Mouse (Mus musculus): ENCODE results near the gene Mycn. TPM values are rescaled to one million over a fixed set of nuclear protein-coding genes. Genes with fewer than 3 reads are reported as not detected.

Mycn gene
- polyA plus RNA-seq, 1 experiment from 2014 or later: 57.3 TPM

GRCm38 (mm10) chr12:12920166-12921157 lies 21.3 kb downstream of the Mycn start:
- H3K27me3 ChIP-seq: no peaks in the 10 kb centered on the region
- no peaks in the 10 kb centered on the region for H3K9me3 ChIP-seq
- H3K4me2 ChIP-seq: no peak overlapping the region
- ATAC-seq (ENCODE audit: borderline replicate concordance, extremely low read depth, low FRiP score, low TSS enrichment): no peak
- H3K9ac ChIP-seq: no peak overlapping the region
- H3K27ac ChIP-seq: no peak overlapping the region
- H3K4me3 ChIP-seq: no peak overlapping the region
- H3K4me1 ChIP-seq: peaks cover 15% of the 10 kb centered on the region
- WGBS: 30% methylated on average over 12 of the region's 12 CpGs
- no peaks in the 10 kb centered on the region for H3K36me3 ChIP-seq

DNA sequence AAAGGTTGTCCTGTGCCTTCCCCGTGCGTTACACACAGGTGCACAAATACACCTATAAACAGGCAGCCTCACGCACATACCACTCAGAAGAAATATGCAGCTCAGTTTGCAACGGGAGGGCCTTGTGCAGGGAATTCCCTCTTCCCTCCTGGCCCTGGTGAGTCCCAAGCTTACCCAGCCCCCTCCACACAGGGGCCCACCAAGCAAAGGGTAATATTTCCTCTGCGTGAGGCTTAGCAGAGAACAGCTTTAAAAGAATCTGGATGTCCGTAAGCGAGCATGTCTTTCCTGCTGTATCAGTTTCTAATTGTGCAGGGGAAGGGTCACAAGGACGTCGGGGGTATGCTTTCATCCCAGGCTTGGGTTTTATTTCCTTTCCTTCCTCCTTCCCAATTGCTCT lies 25.4 kb downstream of the Mycn start:
- no peaks in the 10 kb centered on the region for H3K27me3 ChIP-seq
- 29% methylated on average over 9 of the region's 9 CpGs for WGBS
- H3K4me3 ChIP-seq: no peak overlapping the region
- H3K9me3 ChIP-seq: no peaks in the 10 kb centered on the region
- H3K4me2 ChIP-seq: no peak overlapping the region
- H3K9ac ChIP-seq: no peak overlapping the region
- no peak overlapping the region for H3K27ac ChIP-seq
- no peak for ATAC-seq (ENCODE audit: borderline replicate concordance, extremely low read depth, low FRiP score, low TSS enrichment)
- no peaks in the 10 kb centered on the region for H3K36me3 ChIP-seq
- peaks cover 15% of the 10 kb centered on the region for H3K4me1 ChIP-seq

DNA sequence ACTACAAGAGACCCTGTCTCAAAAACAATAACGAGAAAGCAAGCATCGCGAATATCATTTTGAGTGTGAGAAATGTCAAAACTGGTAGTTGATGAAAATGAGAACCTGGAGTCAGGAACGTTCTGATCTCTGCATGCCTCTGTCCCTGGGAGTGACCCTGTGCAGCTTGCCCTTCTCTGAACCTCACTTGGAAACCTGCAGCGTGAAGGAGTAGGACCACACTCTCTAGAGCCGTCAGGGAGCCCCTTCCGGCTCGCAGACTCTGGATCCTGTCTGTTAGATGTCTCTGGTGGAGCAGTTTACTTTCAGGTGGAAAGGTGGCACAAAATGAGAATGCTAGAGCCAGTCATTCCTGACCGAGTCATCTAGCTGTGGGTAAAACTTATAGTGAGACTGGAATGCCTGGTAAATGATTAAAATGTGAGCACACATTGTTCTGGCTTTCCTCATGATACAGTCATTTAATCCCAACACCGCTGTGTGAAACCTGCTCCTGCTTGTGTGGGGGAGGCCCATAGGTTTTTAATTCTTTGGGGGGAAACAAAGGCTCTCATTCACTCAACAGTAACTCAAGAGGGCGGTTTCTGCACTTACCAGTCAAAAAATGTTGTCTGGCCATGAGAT lies 31.2 kb downstream of the Mycn start:
- Histone ChIP-seq H3K4me2 (0 out of 2 replicates have a peak overlapping the region, but pooled peaks have one; percentile 21), H3K4me3 (no peak overlapping the region), H3K9ac (no peak overlapping the region), H3K4me1 (peaks cover 14% of the 10 kb centered on the region), H3K9me3 (no peaks in the 10 kb centered on the region), H3K27ac (peak overlapping the region; percentile 91), H3K36me3 (no peaks in the 10 kb centered on the region), H3K27me3 (no peaks in the 10 kb centered on the region)
- WGBS: 58% methylated on average over 11 of the region's 11 CpGs
- peak; percentile 60 for ATAC-seq (ENCODE audit: borderline replicate concordance, extremely low read depth, low FRiP score, low TSS enrichment)

DNA sequence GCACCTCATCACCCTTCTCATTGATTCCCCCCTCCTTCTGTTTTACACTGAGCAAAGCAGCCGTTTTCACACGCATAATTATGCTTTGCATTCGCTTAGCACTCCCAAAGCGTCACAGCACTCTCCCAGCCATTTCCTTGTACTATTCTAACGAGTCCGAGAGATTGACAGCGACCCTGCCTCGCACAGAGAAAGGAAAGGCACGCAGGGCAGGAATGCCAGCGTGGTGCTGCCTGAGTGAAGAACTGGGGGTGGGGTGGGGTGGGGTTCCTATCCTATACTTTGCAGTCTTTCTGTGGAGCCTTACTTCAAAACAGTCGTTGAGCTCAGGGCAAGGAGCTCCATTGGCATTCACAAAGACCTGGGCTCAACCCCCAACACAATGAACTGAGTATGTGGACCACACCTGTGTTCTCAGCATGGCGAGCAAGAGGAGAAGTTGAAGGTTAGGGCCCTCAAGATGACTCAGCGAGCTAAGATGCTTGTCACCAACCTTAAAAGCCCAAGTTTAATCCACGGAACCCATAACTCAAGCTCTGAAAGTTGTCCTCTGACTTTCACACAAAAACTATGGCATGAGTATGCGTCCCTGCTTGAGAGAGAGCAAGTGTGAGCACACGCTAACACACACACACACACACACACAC lies 32.0 kb downstream of the Mycn start:
- Histone ChIP-seq H3K36me3 (no peaks in the 10 kb centered on the region), H3K9ac (no peak overlapping the region), H3K4me2 (no peak overlapping the region), H3K27ac (peak overlapping the region; percentile 91), H3K4me1 (peaks cover 20% of the 10 kb centered on the region), H3K27me3 (no peaks in the 10 kb centered on the region), H3K4me3 (no peak overlapping the region), H3K9me3 (no peaks in the 10 kb centered on the region)
- ATAC-seq (ENCODE audit: borderline replicate concordance, extremely low read depth, low FRiP score, low TSS enrichment): no peak
- 55% methylated on average over 16 of the region's 16 CpGs for WGBS

- Histone ChIP-seq H3K27ac (peak overlapping the region; percentile 78), H3K27me3 (no peaks in the 10 kb centered on the region; the same call in 1 of the 2 replicates), H3K9ac (no peak overlapping the region), H3K4me2 (no peak overlapping the region), H3K9me3 (no peaks in the 10 kb centered on the region), H3K4me3 (no peak overlapping the region), H3K4me1 (peaks cover 32% of the 10 kb centered on the region), H3K36me3 (no peaks in the 10 kb centered on the region)
- WGBS: 19% methylated on average over 6 of the region's 6 CpGs
- no peak for ATAC-seq (ENCODE audit: borderline replicate concordance, extremely low read depth, low FRiP score, low TSS enrichment)
Observed at GRCm38 (mm10) chr12:12906771-12907170, 34.9 kb downstream of the Mycn start.

DNA sequence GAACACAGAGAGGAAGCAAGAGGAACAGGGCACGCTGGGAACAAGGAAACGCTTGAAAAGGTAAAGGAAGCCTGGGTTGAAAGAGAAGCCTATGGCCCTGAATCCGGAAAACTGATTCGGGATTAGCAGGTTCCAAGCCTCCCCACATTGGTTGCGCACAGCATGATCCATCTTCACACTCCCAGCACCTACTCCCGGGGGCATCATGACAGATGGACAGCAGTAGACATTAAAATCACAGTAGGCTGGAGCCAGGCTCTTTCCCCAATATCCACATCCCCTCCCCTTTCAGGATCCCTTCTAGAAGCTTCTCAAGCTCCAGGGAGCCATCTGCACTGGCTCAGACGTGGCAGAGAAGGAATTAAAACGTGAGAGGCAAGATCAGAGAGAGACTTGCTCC lies 35.4 kb downstream of the Mycn start:
- no peak overlapping the region for H3K4me2 ChIP-seq
- H3K4me3 ChIP-seq: no peak overlapping the region
- H3K9ac ChIP-seq: no peak overlapping the region
- H3K27ac ChIP-seq: peak overlapping the region; percentile 78
- WGBS: 40% methylated on average over 8 of the region's 8 CpGs
- H3K36me3 ChIP-seq: no peaks in the 10 kb centered on the region
- H3K9me3 ChIP-seq: no peaks in the 10 kb centered on the region
- no peak for ATAC-seq (ENCODE audit: borderline replicate concordance, extremely low read depth, low FRiP score, low TSS enrichment)
- no peaks in the 10 kb centered on the region; the same call in 1 of the 2 replicates for H3K27me3 ChIP-seq
- peaks cover 32% of the 10 kb centered on the region for H3K4me1 ChIP-seq

GRCm38 (mm10) chr12:12905117-12905516 lies 36.6 kb downstream of the Mycn start:
- H3K9me3 ChIP-seq: no peaks in the 10 kb centered on the region
- no peaks in the 10 kb centered on the region; the same call in 1 of the 2 replicates for H3K27me3 ChIP-seq
- no peak overlapping the region for H3K4me3 ChIP-seq
- peak overlapping the region; percentile 85 for H3K27ac ChIP-seq
- 55% methylated on average over 6 of the region's 6 CpGs for WGBS
- H3K4me1 ChIP-seq: peaks cover 32% of the 10 kb centered on the region
- no peak overlapping the region for H3K9ac ChIP-seq
- H3K36me3 ChIP-seq: no peaks in the 10 kb centered on the region
- no peak for ATAC-seq (ENCODE audit: borderline replicate concordance, extremely low read depth, low FRiP score, low TSS enrichment)
- H3K4me2 ChIP-seq: no peak overlapping the region

DNA sequence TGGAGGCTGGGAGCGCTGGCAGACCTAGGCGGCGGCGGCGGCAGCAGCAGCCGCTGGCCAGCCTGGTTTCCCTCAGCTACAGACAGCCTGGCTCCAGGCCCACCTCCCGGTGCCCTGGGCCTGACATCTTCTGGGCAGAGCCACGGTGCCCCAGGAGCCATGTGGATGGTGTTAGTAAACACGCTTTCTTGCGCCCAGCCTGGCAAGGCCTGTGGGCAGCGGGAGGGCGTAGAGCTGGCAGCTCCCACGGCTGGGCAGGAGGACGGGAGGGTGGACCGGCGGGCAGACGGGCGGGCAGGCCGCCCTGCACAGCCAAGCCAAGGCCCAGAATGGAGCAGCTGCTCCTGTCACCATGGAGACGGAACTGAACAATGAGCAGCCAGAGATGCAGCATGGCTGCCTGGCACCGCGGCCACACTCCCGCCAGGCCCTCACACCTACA lies 37.2 kb downstream of the Mycn start:
- ATAC-seq (ENCODE audit: borderline replicate concordance, extremely low read depth, low FRiP score, low TSS enrichment): peak; percentile 88; the same call in 1 of the 2 replicates

GRCm38 (mm10) chr12:12904086-12904485 lies 37.6 kb downstream of the Mycn start:
- no peak overlapping the region for H3K9ac ChIP-seq
- peaks cover 35% of the 10 kb centered on the region for H3K4me1 ChIP-seq
- H3K9me3 ChIP-seq: no peaks in the 10 kb centered on the region
- H3K27ac ChIP-seq: peak overlapping the region; percentile 85
- H3K27me3 ChIP-seq: no peaks in the 10 kb centered on the region; the same call in 1 of the 2 replicates
- no peaks in the 10 kb centered on the region for H3K36me3 ChIP-seq
- H3K4me3 ChIP-seq: peak overlapping the region; percentile 27
- H3K4me2 ChIP-seq: peak overlapping the region; percentile 65
- WGBS: 0% methylated on average over 1 of the region's 1 CpGs
- ATAC-seq (ENCODE audit: borderline replicate concordance, extremely low read depth, low FRiP score, low TSS enrichment): no peak; the same call in 1 of the 2 replicates

More for the DNA sequence above, 37.2 kb downstream of the Mycn start:
- H3K4me2 ChIP-seq: peak overlapping the region; percentile 65
- peak overlapping the region; percentile 85 for H3K27ac ChIP-seq
- H3K4me1 ChIP-seq: peaks cover 32% of the 10 kb centered on the region
- WGBS: 7% methylated on average over 23 of the region's 23 CpGs
- H3K27me3 ChIP-seq: no peaks in the 10 kb centered on the region; the same call in 1 of the 2 replicates
- H3K4me3 ChIP-seq: peak overlapping the region; percentile 27
- H3K9me3 ChIP-seq: no peaks in the 10 kb centered on the region
- peak overlapping the region; percentile 50 for H3K9ac ChIP-seq
- no peaks in the 10 kb centered on the region for H3K36me3 ChIP-seq

- Histone ChIP-seq H3K4me1 (peaks cover 40% of the 10 kb centered on the region), H3K9ac (no peak overlapping the region), H3K4me3 (no peak overlapping the region), H3K27me3 (no peaks in the 10 kb centered on the region; the same call in 1 of the 2 replicates), H3K27ac (no peak overlapping the region), H3K4me2 (no peak overlapping the region), H3K9me3 (no peaks in the 10 kb centered on the region), H3K36me3 (no peaks in the 10 kb centered on the region)
- WGBS: 88% methylated on average over 1 of the region's 1 CpGs
- no peak for ATAC-seq (ENCODE audit: borderline replicate concordance, extremely low read depth, low FRiP score, low TSS enrichment)
Observed at GRCm38 (mm10) chr12:12902403-12902802, 39.3 kb downstream of the Mycn start.

GRCm38 (mm10) chr12:12898356-12899126 lies 43.2 kb downstream of the Mycn start:
- H3K4me1 ChIP-seq: peaks cover 8% of the 10 kb centered on the region
- 45% methylated on average over 2 of the region's 2 CpGs for WGBS
- no peaks in the 10 kb centered on the region for H3K27me3 ChIP-seq
- no peaks in the 10 kb centered on the region for H3K9me3 ChIP-seq
- H3K9ac ChIP-seq: no peak overlapping the region
- peak overlapping the region; percentile 82 for H3K27ac ChIP-seq
- H3K36me3 ChIP-seq: no peaks in the 10 kb centered on the region
- no peak overlapping the region for H3K4me3 ChIP-seq
- ATAC-seq (ENCODE audit: borderline replicate concordance, extremely low read depth, low FRiP score, low TSS enrichment): peak; percentile 42
- no peak overlapping the region for H3K4me2 ChIP-seq

Data from lung, embryonic 15.5 days (tissue).